Mouse (Mus musculus) macrophage (primary cell): ENCODE results near the gene AW549877. TPM values are rescaled to one million over a fixed set of nuclear protein-coding genes. Genes with fewer than 3 reads are reported as not detected.

Experiments used
- H3K27ac ChIP-seq: fragments of 350-480 bp; formaldehyde crosslinking; 2 replicates; pipeline ENCODE4 v1.9.0; 2021
- H3K36me3 ChIP-seq: fragments of 350-480 bp; formaldehyde crosslinking; 2 replicates; pipeline ENCODE4 v1.9.0; 2021; ENCODE audit errors: inconsistent target
- H3K4me3 ChIP-seq: fragments of 350-480 bp; formaldehyde crosslinking; 2 replicates; pipeline ENCODE4 v1.9.0; 2021; ENCODE audit errors: inconsistent target
- H3K79me2 ChIP-seq: fragments of 350-480 bp; formaldehyde crosslinking; 2 replicates; pipeline ENCODE4 v1.9.0; 2021; ENCODE audit errors: inconsistent target
- WGBS: methylation state at CpG from one replicate; pipeline ENCODE4 v1.1.7; 2026; ENCODE audit warnings: inconsistent platforms; ENCODE audit not compliant: missing documents; 5-methylcytosine and 5-hydroxymethylcytosine counted together
- polyA plus RNA-seq: library from polyadenylated mRNA; stranded (reverse); fragments of 250-400 nt; gene quantifications from 3 replicates; pipeline ENCODE4 v1.2.4, GENCODE M21; 2018; ENCODE audit warnings: inconsistent platforms

The AW549877 gene
- polyA plus RNA-seq, 1 experiment from 2014 or later, result 25.7 TPM

- Histone ChIP-seq H3K27ac (no peak overlapping the region), H3K79me2 (no peaks in the 10 kb centered on the region), H3K4me3 (no peak overlapping the region), H3K36me3 (no peaks in the 10 kb centered on the region)
- 100% methylated on average over 2 of the region's 2 CpGs for WGBS
Observed at GRCm38 (mm10) chr15:4013873-4014272, 18.3 kb upstream of the AW549877 start.

GRCm38 (mm10) chr15:4000536-4000935, 5.0 kb upstream of the AW549877 start:
- WGBS, result 33% methylated on average over 2 of the region's 2 CpGs
- H3K79me2 ChIP-seq, result no peaks in the 10 kb centered on the region
- H3K36me3 ChIP-seq, result no peaks in the 10 kb centered on the region
- H3K27ac ChIP-seq, result no peak overlapping the region
- no peak overlapping the region for H3K4me3 ChIP-seq

GRCm38 (mm10) chr15:3999144-3999543, 3.6 kb upstream of the AW549877 start:
- 90% methylated on average over 2 of the region's 2 CpGs for WGBS
- H3K79me2 ChIP-seq, result peaks cover 10% of the 10 kb centered on the region
- no peaks in the 10 kb centered on the region for H3K36me3 ChIP-seq
- H3K4me3 ChIP-seq, result no peak overlapping the region
- no peak overlapping the region for H3K27ac ChIP-seq

GRCm38 (mm10) chr15:3996267-3997010, 895 bp upstream of the AW549877 start:
- Histone ChIP-seq H3K36me3 (peaks cover 8% of the 10 kb centered on the region; the same call in 1 of the 2 replicates), H3K4me3 (peak overlapping the region; percentile 42), H3K79me2 (peaks cover 37% of the 10 kb centered on the region), H3K27ac (peak overlapping the region; percentile 90)
- WGBS, result 28% methylated on average over 14 of the region's 14 CpGs

GRCm38 (mm10) chr15:3994852-3995447, 594 bp downstream of the AW549877 start:
- Histone ChIP-seq H3K4me3 (peak overlapping the region; percentile 57), H3K79me2 (peaks cover 47% of the 10 kb centered on the region), H3K27ac (peak overlapping the region; percentile 65), H3K36me3 (peaks cover 23% of the 10 kb centered on the region; the same call in 1 of the 2 replicates)
- WGBS, result 27% methylated on average over 14 of the region's 14 CpGs

GRCm38 (mm10) chr15:3987981-3988380, 7.6 kb downstream of the AW549877 start:
- peaks cover 74% of the 10 kb centered on the region for H3K36me3 ChIP-seq
- peaks cover 26% of the 10 kb centered on the region for H3K79me2 ChIP-seq
- WGBS, result 100% methylated on average over 1 of the region's 2 CpGs
- no peak overlapping the region for H3K27ac ChIP-seq
- H3K4me3 ChIP-seq, result no peak overlapping the region

- Histone ChIP-seq H3K4me3 (no peak overlapping the region), H3K27ac (no peak overlapping the region), H3K79me2 (no peaks in the 10 kb centered on the region; the same call in 1 of the 2 replicates), H3K36me3 (peaks cover 50% of the 10 kb centered on the region)
- WGBS, result 96% methylated on average over 2 of the region's 2 CpGs
Observed at GRCm38 (mm10) chr15:3984876-3985275, 10.7 kb downstream of the AW549877 start.

GRCm38 (mm10) chr15:3982732-3983131, 12.8 kb downstream of the AW549877 start:
- H3K4me3 ChIP-seq, result no peak overlapping the region
- peak overlapping the region; percentile 41 for H3K27ac ChIP-seq
- H3K79me2 ChIP-seq, result no peaks in the 10 kb centered on the region; the same call in 1 of the 2 replicates
- 2% methylated on average over 5 of the region's 5 CpGs for WGBS
- H3K36me3 ChIP-seq, result peaks cover 28% of the 10 kb centered on the region

GRCm38 (mm10) chr15:3979871-3980270, 15.7 kb downstream of the AW549877 start:
- Histone ChIP-seq H3K27ac (peak overlapping the region; percentile 55), H3K79me2 (no peaks in the 10 kb centered on the region; the same call in 1 of the 2 replicates), H3K4me3 (peak overlapping the region; percentile 6; the same call in 1 of the 2 replicates), H3K36me3 (peaks cover 20% of the 10 kb centered on the region; the same call in 1 of the 2 replicates)
- WGBS, result 78% methylated on average over 3 of the region's 3 CpGs

GRCm38 (mm10) chr15:3979061-3979848, 16.3 kb downstream of the AW549877 start, which contains the start of gene Fbxo4:
Gene Fbxo4, minus strand, starts transcription at chr15:3979573.
- peak within 1 kb of the TSS; percentile 40 for H3K4me3 ChIP-seq
- H3K36me3 ChIP-seq, result peaks cover 20% of the 10 kb centered on the region; the same call in 1 of the 2 replicates
- WGBS, result under 1% methylated on average over 51 of the region's 61 CpGs
- peak within 1 kb of the TSS; percentile 55 for H3K27ac ChIP-seq
- H3K79me2 ChIP-seq, result no peaks in the 10 kb centered on the region; the same call in 1 of the 2 replicates

- no peak overlapping the region for H3K27ac ChIP-seq
- WGBS, result 95% methylated on average over 2 of the region's 2 CpGs
- H3K4me3 ChIP-seq, result peak overlapping the region; percentile 40
- peaks cover 20% of the 10 kb centered on the region; the same call in 1 of the 2 replicates for H3K36me3 ChIP-seq
- H3K79me2 ChIP-seq, result no peaks in the 10 kb centered on the region; the same call in 1 of the 2 replicates
Observed at GRCm38 (mm10) chr15:3978279-3978678, 17.3 kb downstream of the AW549877 start.

GRCm38 (mm10) chr15:3973300-3973699, 22.2 kb downstream of the AW549877 start:
- 70% methylated on average over 3 of the region's 3 CpGs for WGBS
- H3K27ac ChIP-seq, result no peak overlapping the region

GRCm38 (mm10) chr15:3970193-3970592, 25.4 kb downstream of the AW549877 start:
- H3K4me3 ChIP-seq, result no peak overlapping the region
- 89% methylated on average over 6 of the region's 6 CpGs for WGBS
- H3K27ac ChIP-seq, result no peak overlapping the region
- H3K79me2 ChIP-seq, result no peaks in the 10 kb centered on the region
- peaks cover 37% of the 10 kb centered on the region for H3K36me3 ChIP-seq

More at GRCm38 (mm10) chr15:3973300-3973699, 22.2 kb downstream of the AW549877 start:
- peaks cover 47% of the 10 kb centered on the region for H3K36me3 ChIP-seq
- H3K4me3 ChIP-seq, result no peak overlapping the region
- no peaks in the 10 kb centered on the region for H3K79me2 ChIP-seq

GRCm38 (mm10) chr15:3969743-3970142, 25.8 kb downstream of the AW549877 start:
- Histone ChIP-seq H3K79me2 (no peaks in the 10 kb centered on the region), H3K27ac (no peak overlapping the region), H3K4me3 (no peak overlapping the region), H3K36me3 (peaks cover 34% of the 10 kb centered on the region)
- 84% methylated on average over 14 of the region's 14 CpGs for whole genome bisulfite sequencing
